Mouse (Mus musculus): ENCODE measurements at regions not wholly inside any gene's neighbourhood (a gene's known extent, or its start where the extent isn't known, plus 50 kb on each side); places are given as distances from the start of the nearest gene placed in this dataset.

- no peak for DNase-seq (ENCODE audit: extremely low read depth, low read depth, low spot score)
Measured at GRCm38 (mm10) chr2:116942321-116942791, 63.9 kb downstream of the Tmco5 start.

GRCm38 (mm10) chr2:116948538-116948937 lies 70.0 kb downstream of the Tmco5 start:
- DNase-seq (ENCODE audit: extremely low read depth, low read depth, low spot score) = no peak

GRCm38 (mm10) chr2:116949741-116950140 lies 71.2 kb downstream of the Tmco5 start:
- no peak for DNase-seq (ENCODE audit: extremely low read depth, low read depth, low spot score)

- no peak for DNase-seq (ENCODE audit: extremely low read depth, low read depth, low spot score)
Measured at GRCm38 (mm10) chr2:116950154-116950553, 71.7 kb downstream of the Tmco5 start.

DNA sequence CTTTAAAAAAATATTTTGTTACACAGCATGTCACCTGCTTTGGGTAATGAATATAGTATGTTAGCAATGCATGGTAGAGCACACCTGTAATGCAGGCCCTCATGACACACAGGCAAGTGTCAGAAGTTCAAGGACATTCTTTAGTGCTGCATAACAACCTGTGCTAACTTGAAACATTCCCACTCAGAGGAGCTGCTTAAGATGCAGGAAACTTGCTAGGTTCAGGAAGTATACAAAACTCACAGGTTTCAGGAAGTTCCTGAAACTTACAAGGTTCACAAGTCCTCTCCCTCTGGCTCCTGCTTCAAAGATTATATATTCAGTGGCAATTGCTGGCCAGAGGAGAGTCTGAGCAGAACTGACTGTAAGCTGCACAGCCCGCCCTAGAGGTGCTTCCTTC lies 73.0 kb downstream of the Tmco5 start:
- no peak for DNase-seq (ENCODE audit: extremely low read depth, low read depth, low spot score)

DNA sequence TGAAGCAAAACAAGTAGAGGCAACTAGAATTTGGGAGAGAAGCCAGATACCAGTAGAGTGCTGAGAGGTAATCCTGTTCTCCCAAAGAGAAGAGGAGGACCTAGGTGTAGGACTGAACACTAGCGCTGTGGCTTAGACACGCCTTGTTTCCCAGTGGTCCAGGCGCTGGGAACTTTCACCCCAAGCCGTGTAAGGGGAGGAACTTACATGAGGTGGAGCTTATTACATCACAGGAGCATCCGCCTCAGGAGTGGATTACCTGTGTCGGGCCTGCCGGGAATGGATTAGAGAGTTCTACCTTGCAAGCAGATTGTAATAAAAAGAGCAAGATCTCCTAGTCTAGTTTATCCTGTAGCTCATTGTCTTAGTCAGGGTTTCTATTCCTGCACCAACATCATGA lies 75.8 kb downstream of the Tmco5 start:
- DNase-seq (ENCODE audit: extremely low read depth, low read depth, low spot score) = peak; percentile 11

DNA sequence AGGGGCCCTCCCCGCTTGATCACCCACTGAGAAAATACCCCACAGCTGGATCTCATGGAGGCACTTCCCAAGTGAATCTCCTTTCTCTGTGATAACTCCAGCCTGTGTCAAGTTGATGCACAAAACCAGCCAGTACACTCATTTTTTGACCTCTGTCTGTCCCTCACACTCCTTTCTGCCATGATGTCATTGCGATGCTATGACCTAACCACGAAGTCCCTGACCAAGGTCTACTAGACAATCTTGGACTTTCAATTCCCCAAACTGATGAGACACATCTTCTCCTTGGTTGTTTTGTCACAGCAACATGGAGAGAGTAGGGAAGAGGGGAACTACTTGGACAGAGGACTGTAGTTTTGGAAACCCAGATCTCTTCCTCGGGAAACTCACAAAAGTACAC lies 76.4 kb downstream of the Tmco5 start:
- DNase-seq (ENCODE audit: extremely low read depth, low read depth, low spot score) = no peak

DNA sequence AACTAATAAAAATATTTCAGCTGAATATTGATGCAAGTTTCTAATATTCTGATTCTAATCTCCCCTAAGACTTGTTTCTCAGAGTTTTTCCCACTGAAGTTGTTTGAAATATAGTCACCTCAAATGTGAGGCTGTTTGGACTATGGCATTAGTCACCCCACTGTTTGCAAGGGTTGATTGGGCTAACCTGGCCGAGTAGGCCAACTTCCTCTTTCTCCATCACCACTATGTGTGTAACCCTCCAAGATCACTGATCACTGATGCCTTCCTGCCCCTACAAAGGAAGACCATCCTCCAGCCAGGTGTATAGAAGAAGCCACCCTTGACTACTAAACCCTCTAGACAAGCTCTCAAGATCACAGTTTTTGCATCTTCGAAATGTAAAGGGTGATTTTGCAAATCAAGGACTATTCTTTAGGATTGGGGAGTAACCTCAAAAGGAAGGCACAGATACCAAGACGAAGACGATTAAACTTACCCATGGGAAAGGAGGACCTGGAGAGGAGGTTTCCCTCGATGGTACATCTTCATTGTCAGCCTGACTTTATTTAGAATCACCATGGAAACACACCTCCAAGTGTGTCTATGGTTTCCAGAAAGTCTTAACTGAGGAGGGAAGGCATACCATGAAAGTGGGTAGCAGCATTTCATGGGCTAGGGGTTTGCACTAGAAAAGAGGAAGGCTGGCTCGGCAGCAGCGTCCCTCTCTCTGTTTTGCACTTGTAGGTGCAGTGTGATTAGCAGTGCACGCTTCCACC lies 84.8 kb downstream of the Tmco5 start:
- no peak for DNase-seq (ENCODE audit: extremely low read depth, low read depth, low spot score)

- DNase-seq (ENCODE audit: extremely low read depth, low read depth, low spot score) = no peak
Measured at GRCm38 (mm10) chr2:116966266-116966665, 87.8 kb downstream of the Tmco5 start.

- no peak for DNase-seq (ENCODE audit: extremely low read depth, low read depth, low spot score)
Measured at GRCm38 (mm10) chr2:116971666-116972613, 93.4 kb downstream of the Tmco5 start.

DNA sequence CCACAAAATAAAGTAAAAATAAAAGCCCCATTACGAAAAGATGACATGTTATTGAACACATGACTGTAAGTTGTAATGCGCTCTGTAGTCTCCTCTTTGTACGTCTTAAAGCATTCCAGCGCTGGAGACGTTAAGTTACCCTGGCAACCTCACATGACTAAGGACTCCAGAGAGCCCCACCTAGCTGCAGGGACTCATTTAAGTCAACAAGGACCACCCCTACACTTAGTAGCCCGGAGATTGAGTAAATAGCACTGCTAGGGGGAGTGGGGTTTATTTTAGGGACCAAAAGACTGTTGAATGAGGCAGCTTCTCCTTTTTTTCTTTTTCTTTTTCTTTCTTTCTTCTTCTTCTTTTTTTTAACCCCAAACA lies 94.1 kb downstream of the Tmco5 start:
- DNase-seq (ENCODE audit: extremely low read depth, low read depth, low spot score) = no peak

- DNase-seq (ENCODE audit: extremely low read depth, low read depth, low spot score) = no peak
Measured at GRCm38 (mm10) chr2:116973441-116973840, 95.0 kb downstream of the Tmco5 start.

DNA sequence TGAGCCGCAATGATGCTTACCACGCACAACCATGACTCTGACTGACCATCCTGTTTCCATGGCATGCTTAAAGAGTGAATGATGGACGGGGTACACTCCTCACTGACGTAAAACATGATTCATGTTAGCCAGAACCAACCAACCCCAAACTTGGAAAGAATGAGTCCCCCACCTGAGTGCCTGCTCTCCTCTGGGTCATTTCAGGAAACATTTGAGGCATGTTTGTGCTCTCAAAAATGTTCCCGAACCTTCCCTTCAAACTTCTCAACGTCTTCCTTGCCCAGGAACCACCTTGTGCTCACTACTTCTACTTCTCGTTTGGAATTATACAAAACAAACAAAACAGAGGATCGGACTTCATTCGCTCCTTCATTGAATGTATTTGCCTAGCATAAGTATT lies 95.7 kb downstream of the Tmco5 start:
- no peak for DNase-seq (ENCODE audit: extremely low read depth, low read depth, low spot score)

- no peak for DNase-seq (ENCODE audit: extremely low read depth, low read depth, low spot score)
Measured at GRCm38 (mm10) chr2:116974569-116975060, 96.1 kb downstream of the Tmco5 start.

- no peak for DNase-seq (ENCODE audit: extremely low read depth, low read depth, low spot score)
Measured at GRCm38 (mm10) chr2:116975091-116975600, 96.7 kb downstream of the Tmco5 start.

GRCm38 (mm10) chr2:116975601-116976431 lies 97.3 kb downstream of the Tmco5 start:
- no peak for DNase-seq (ENCODE audit: extremely low read depth, low read depth, low spot score)

DNA sequence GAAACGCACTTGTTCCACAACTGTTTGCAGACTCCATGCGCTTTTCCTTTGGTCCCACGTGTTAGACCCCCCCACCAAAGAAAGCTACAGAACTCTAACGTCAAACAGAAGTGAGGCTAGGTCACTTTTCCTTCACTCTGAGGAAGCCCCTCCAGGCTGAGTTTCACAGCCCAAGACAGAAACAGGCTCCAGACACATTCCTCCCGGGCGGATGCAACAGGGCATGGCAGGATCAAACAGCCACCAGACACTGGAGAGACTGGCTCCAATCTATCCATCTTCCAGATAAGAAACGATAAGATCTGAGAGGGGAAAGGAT lies 97.9 kb downstream of the Tmco5 start:
- DNase-seq (ENCODE audit: extremely low read depth, low read depth, low spot score) = no peak

- no peak for DNase-seq (ENCODE audit: extremely low read depth, low read depth, low spot score)
Measured at GRCm38 (mm10) chr2:116976951-116977503, 98.5 kb downstream of the Tmco5 start.

- no peak for DNase-seq (ENCODE audit: extremely low read depth, low read depth, low spot score)
Measured at GRCm38 (mm10) chr2:116977771-116978600, 99.5 kb downstream of the Tmco5 start.

DNA sequence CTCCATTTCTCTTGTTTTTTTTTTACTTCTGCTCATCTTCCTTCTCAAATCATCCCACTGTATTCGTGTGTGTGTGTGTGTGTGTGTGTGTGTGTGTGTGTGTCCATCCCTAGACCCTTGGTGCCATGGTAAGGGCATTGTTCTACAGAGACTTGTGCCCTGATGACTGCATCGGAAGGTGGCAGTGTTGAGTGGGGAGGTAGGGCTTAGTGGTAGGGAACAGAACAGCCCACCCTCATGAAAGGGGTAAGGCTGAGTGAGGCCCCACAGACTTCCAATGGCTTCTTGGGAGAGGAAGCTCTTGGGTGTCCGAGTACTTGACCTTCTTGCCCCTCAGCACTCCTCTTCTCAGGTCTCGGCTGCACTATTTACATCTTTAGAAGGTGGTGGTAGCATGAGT lies 100.3 kb downstream of the Tmco5 start:
- DNase-seq (ENCODE audit: extremely low read depth, low read depth, low spot score) = no peak
